Mouse (Mus musculus) midbrain, embryonic 11.5 days (tissue): ENCODE measurements at regions not wholly inside any gene's neighbourhood (a gene's known extent, or its start where the extent isn't known, plus 50 kb on each side); places are given as distances from the start of the nearest gene placed in this dataset.
"Not testable (repeated sequence)": the region's sequence is repeated elsewhere in the genome, so short reads cannot be mapped to it uniquely, and the experiment has no call there.

ENCODE experiments used
- ATAC-seq: fragments of 200-750 bp; cut with Nextera tagmentation; 2 replicates; pipeline ENCODE4 v1.8.0; 2017; ENCODE audit warnings: moderate TSS enrichment, moderate library complexity; ENCODE audit not compliant: low FRiP score
- DNase-seq: peaks from one replicate; pipeline ENCODE4 v3.0.0; 2015; ENCODE audit warnings: low spot score; ENCODE audit errors: missing footprints
- H3K27ac ChIP-seq: fragments of 300-500 bp; sonication (generic); 2 replicates; pipeline ENCODE4 v1.5.1; 2014; ENCODE audit warnings: low read depth, low read length
- H3K27me3 ChIP-seq: fragments of 300-500 bp; sonication (generic); 2 replicates; pipeline ENCODE4 v1.6.1; 2014; ENCODE audit warnings: mild to moderate bottlenecking, low read length, moderate library complexity, mixed read lengths; ENCODE audit not compliant: control insufficient read depth, insufficient read depth
- H3K36me3 ChIP-seq: fragments of 300-500 bp; sonication (generic); 2 replicates; pipeline ENCODE4 v1.6.1; 2014; ENCODE audit warnings: mild to moderate bottlenecking, low read length, moderate library complexity, mixed read lengths; ENCODE audit not compliant: control insufficient read depth, insufficient read depth
- H3K4me1 ChIP-seq: fragments of 300-500 bp; sonication (generic); 2 replicates; pipeline ENCODE4 v1.6.1; 2014; ENCODE audit warnings: low read length; ENCODE audit not compliant: control insufficient read depth, insufficient read depth
- H3K4me2 ChIP-seq: fragments of 300-500 bp; sonication (generic); 2 replicates; pipeline ENCODE4 v1.6.1; 2014; ENCODE audit warnings: mild to moderate bottlenecking, moderate library complexity
- H3K4me3 ChIP-seq: fragments of 300-500 bp; sonication (generic); 2 replicates; pipeline ENCODE4 v1.5.1; 2014; ENCODE audit warnings: low read depth, low read length
- H3K9ac ChIP-seq: fragments of 300-500 bp; sonication (generic); 2 replicates; pipeline ENCODE4 v1.6.1; 2014; ENCODE audit warnings: low read length
- H3K9me3 ChIP-seq: fragments of 300-500 bp; sonication (generic); 2 replicates; pipeline ENCODE4 v1.6.1; 2016; ENCODE audit warnings: low read length; ENCODE audit not compliant: control insufficient read depth
- WGBS: fragments of 180-500 bp; shearing (Covaris S2); extraction: QIAGEN DNeasy Blood & Tissue Kit; methylation state at CpG from one replicate; pipeline ENCODE4 v1.1.7; 2014; 5-methylcytosine and 5-hydroxymethylcytosine counted together

- DNase-seq, result no peak
- Histone ChIP-seq H3K36me3 (no peaks in the 10 kb centered on the region), H3K27ac (no peak overlapping the region), H3K4me1 (no peaks in the 10 kb centered on the region), H3K27me3 (no peaks in the 10 kb centered on the region), H3K9ac (no peak overlapping the region), H3K4me2 (no peak overlapping the region), H3K9me3 (no peaks in the 10 kb centered on the region), H3K4me3 (no peak overlapping the region)
- WGBS, result 89% methylated on average over 1 of the region's 1 CpGs
- no peak for ATAC-seq
Measured at GRCm38 (mm10) chr14:87799803-87800202, 383.4 kb downstream of the Tdrd3 start.

GRCm38 (mm10) chr14:87809664-87810063 lies 393.2 kb downstream of the Tdrd3 start:
- ATAC-seq, result not testable (repeated sequence)

GRCm38 (mm10) chr14:87844120-87844519 lies 427.7 kb downstream of the Tdrd3 start:
- Histone ChIP-seq H3K9me3 (no peaks in the 10 kb centered on the region), H3K4me1 (no peaks in the 10 kb centered on the region; the same call in 1 of the 2 replicates), H3K27ac (no peak overlapping the region), H3K4me3 (no peak overlapping the region), H3K4me2 (no peak overlapping the region), H3K27me3 (no peaks in the 10 kb centered on the region), H3K36me3 (no peaks in the 10 kb centered on the region), H3K9ac (no peak overlapping the region)
- 63% methylated on average over 2 of the region's 2 CpGs for WGBS
- peak; percentile 64 for ATAC-seq
- no peak for DNase-seq

More at GRCm38 (mm10) chr14:87809664-87810063, 393.2 kb downstream of the Tdrd3 start:
- H3K27me3 ChIP-seq, H3K9me3 ChIP-seq, H3K27ac ChIP-seq, H3K4me3 ChIP-seq, H3K4me2 ChIP-seq, H3K9ac ChIP-seq, H3K4me1 ChIP-seq, DNase-seq, H3K36me3 ChIP-seq: not testable (repeated sequence)
- 92% methylated on average over 15 of the region's 15 CpGs for WGBS

- 84% methylated on average over 3 of the region's 3 CpGs for WGBS
- Histone ChIP-seq H3K27me3 (no peaks in the 10 kb centered on the region), H3K27ac (no peak overlapping the region), H3K4me3 (no peak overlapping the region), H3K36me3 (no peaks in the 10 kb centered on the region), H3K4me2 (no peak overlapping the region), H3K9me3 (no peaks in the 10 kb centered on the region), H3K4me1 (peaks cover 6% of the 10 kb centered on the region), H3K9ac (no peak overlapping the region)
- ATAC-seq (no peak), DNase-seq (no peak)
Measured at GRCm38 (mm10) chr14:87861486-87861885, 445.0 kb downstream of the Tdrd3 start.

- H3K4me2 ChIP-seq, result no peak overlapping the region
- DNase-seq, result no peak
- H3K36me3 ChIP-seq, result no peaks in the 10 kb centered on the region
- WGBS, result 90% methylated on average over 8 of the region's 9 CpGs
- H3K9me3 ChIP-seq, result no peaks in the 10 kb centered on the region
- H3K9ac ChIP-seq, result no peak overlapping the region
- peak; percentile 71 for ATAC-seq
- H3K4me1 ChIP-seq, result peaks cover 6% of the 10 kb centered on the region
- H3K27ac ChIP-seq, result peak overlapping the region; percentile 4; the same call in 1 of the 2 replicates
- H3K4me3 ChIP-seq, result no peak overlapping the region
- H3K27me3 ChIP-seq, result no peaks in the 10 kb centered on the region
Measured at GRCm38 (mm10) chr14:87864388-87865215, 448.2 kb downstream of the Tdrd3 start.

GRCm38 (mm10) chr14:87865216-87866202 lies 449.1 kb downstream of the Tdrd3 start:
- Histone ChIP-seq H3K9ac (no peak overlapping the region), H3K9me3 (no peaks in the 10 kb centered on the region), H3K27me3 (no peaks in the 10 kb centered on the region), H3K4me1 (peaks cover 6% of the 10 kb centered on the region), H3K36me3 (no peaks in the 10 kb centered on the region), H3K4me2 (no peak overlapping the region), H3K27ac (peak overlapping the region; percentile 4; the same call in 1 of the 2 replicates), H3K4me3 (no peak overlapping the region)
- ATAC-seq, result peak; percentile 74
- WGBS, result 38% methylated on average over 14 of the region's 14 CpGs
- DNase-seq, result peak; percentile 87

- H3K9ac ChIP-seq, result no peak overlapping the region
- ATAC-seq, result no peak
- H3K36me3 ChIP-seq, result no peaks in the 10 kb centered on the region
- H3K4me2 ChIP-seq, result no peak overlapping the region
- DNase-seq, result no peak
- no peaks in the 10 kb centered on the region for H3K27me3 ChIP-seq
- H3K27ac ChIP-seq, result no peak overlapping the region
- no peaks in the 10 kb centered on the region for H3K9me3 ChIP-seq
- no peak overlapping the region for H3K4me3 ChIP-seq
- WGBS, result 86% methylated on average over 3 of the region's 3 CpGs
- H3K4me1 ChIP-seq, result no peaks in the 10 kb centered on the region
Measured at GRCm38 (mm10) chr14:87901784-87902183, 485.3 kb downstream of the Tdrd3 start.

GRCm38 (mm10) chr14:87902416-87902815 lies 486.0 kb downstream of the Tdrd3 start:
- Histone ChIP-seq H3K9me3 (no peaks in the 10 kb centered on the region), H3K4me2 (no peak overlapping the region), H3K4me1 (no peaks in the 10 kb centered on the region), H3K4me3 (no peak overlapping the region), H3K9ac (no peak overlapping the region), H3K27me3 (no peaks in the 10 kb centered on the region), H3K36me3 (no peaks in the 10 kb centered on the region), H3K27ac (no peak overlapping the region)
- 84% methylated on average over 7 of the region's 7 CpGs for WGBS
- ATAC-seq, result no peak
- DNase-seq, result no peak
